In genomic region chr12:70944181-70944580, GRCm38 (mm10) we compare ENCODE assay signal across 24 mouse cellular contexts. TPM values are rescaled to one million over a fixed set of nuclear protein-coding genes. Genes with fewer than 3 reads are reported as not detected.
DNase-seq lines count a peak whose midpoint lies in the region; ATAC-seq lines count a peak whose summit lies in the region.
"Had no signal": no experiment of that assay in that cellular context is flagged by ENCODE, and none has a peak within 500 bp of the region (broad histone marks: within the 10 kb centered on the region; RNA-seq: fewer than 3 reads in every experiment).

No protein-coding gene starts in this region.

- peaks cover 57% of the 10 kb centered on the region for H3K36me3 ChIP-seq in heart, embryonic 10.5 days
- peaks cover 79% of the 10 kb centered on the region for H3K36me3 ChIP-seq in heart, embryonic 13.5 days

- intact Hi-C loops in heart, postnatal 10 days (cut with DNase I), result no loop called here

- no peak overlapping the region for H3K27ac ChIP-seq in heart, embryonic 10.5 days
- peak overlapping the region; percentile 22; the same call in 1 of the 2 replicates for H3K27ac ChIP-seq in heart, embryonic 13.5 days (replicated peaks)
- H3K27ac ChIP-seq: hindbrain, embryonic 14.5 days; hindbrain, postnatal 0 days had no signal

- no peaks in the 10 kb centered on the region for H3K27me3 ChIP-seq in heart, embryonic 10.5 days (ENCODE audit: insufficient read depth, poor library complexity, severe bottlenecking)
- H3K27me3 ChIP-seq in heart, embryonic 13.5 days (replicated peaks), result no peaks in the 10 kb centered on the region
- H3K27me3 ChIP-seq: CH12.LX, Patski had no signal

- H3K9ac ChIP-seq in heart, embryonic 13.5 days, result no peak overlapping the region
- H3K9ac ChIP-seq: forebrain, postnatal 0 days; hindbrain, embryonic 14.5 days had no signal

- peak; percentile 18 to 44 for DNase-seq in heart, adult 18-20 months
- DNase-seq in heart, embryonic 10.5 days (ENCODE audit: low spot score), result no peak
- peak; percentile 17 to 28 for DNase-seq in heart, postnatal 10 days
- no peak for DNase-seq in lung, postnatal 25 days (ENCODE audit: low spot score)
- no peak for DNase-seq in frontal cortex, postnatal 36 days (ENCODE audit: low spot score in 2 of 2)
- DNase-seq in spleen, postnatal 14 days (ENCODE audit: low spot score in 2 of 2), result no peak
- DNase-seq: adrenal gland, postnatal 10 days; adrenal gland, postnatal 36 days; B cell, adult 2 months; cerebellum, adult 18-20 months; cerebellum, adult 9-10 months; cerebellum, postnatal 14 days; forebrain, postnatal 0 days; gastrocnemius, postnatal 25 days; kidney, adult 18-20 months had no signal

- H3K4me1 ChIP-seq in heart, embryonic 10.5 days, result peaks cover 8% of the 10 kb centered on the region
- peaks cover 12% of the 10 kb centered on the region for H3K4me1 ChIP-seq in heart, embryonic 13.5 days

- WGBS in heart, embryonic 10.5 days, result 68% methylated on average over 5 of the region's 5 CpGs
- 65% methylated on average over 5 of the region's 5 CpGs for WGBS in heart, embryonic 13.5 days

- no peak overlapping the region for H3K4me2 ChIP-seq in heart, embryonic 13.5 days
- H3K4me2 ChIP-seq: hindbrain, embryonic 14.5 days had no signal

- no peak overlapping the region for H3K4me3 ChIP-seq in heart, embryonic 10.5 days
- H3K4me3 ChIP-seq in heart, embryonic 13.5 days, result no peak overlapping the region

- H3K9me3 ChIP-seq in heart, embryonic 10.5 days, result no peaks in the 10 kb centered on the region
- H3K9me3 ChIP-seq in heart, embryonic 13.5 days, result no peaks in the 10 kb centered on the region
- H3K9me3 ChIP-seq: G1E had no signal

- no peak for ATAC-seq in heart, embryonic 13.5 days (ENCODE audit: extremely low read depth, insufficient number of reproducible peaks, low FRiP score, low TSS enrichment)
- ATAC-seq: forebrain, embryonic 14.5 days; forebrain, postnatal 0 days; hindbrain, postnatal 0 days; inflammation-experienced regulatory T-cells, adult 6 months; intestine, embryonic 16.5 days; Patski had no signal

RNA-seq across cellular contexts. Expression of gene Actr10, which starts 6.5 kb away (rescaled TPM):
- 100 to 1,000 TPM; 131 to 141 TPM for total RNA-seq in heart, adult 18-20 months (2021)
- 194 and 197 TPM in 2 replicates for polyA plus RNA-seq in heart, embryonic 10.5 days (2016; fragmentation: Nextera tagmentation; extraction: Ambion mirVana)
- 181 and 194 TPM in 2 replicates for polyA plus RNA-seq in heart, embryonic 13.5 days (2015; fragmentation: Nextera tagmentation; extraction: Ambion mirVana)
- total RNA-seq in heart, postnatal 10 days (2021), result 100 to 1,000 TPM; 166 to 172 TPM

RNA-seq across cellular contexts. Expression of gene Psma3, which starts 30.2 kb away (rescaled TPM):
- total RNA-seq in heart, adult 18-20 months (2021), result 100 to 1,000 TPM; 182 to 184 TPM
- polyA plus RNA-seq in heart, embryonic 10.5 days (2016; fragmentation: Nextera tagmentation; extraction: Ambion mirVana), result 513 and 568 TPM in 2 replicates
- polyA plus RNA-seq in heart, embryonic 13.5 days (2015; fragmentation: Nextera tagmentation; extraction: Ambion mirVana), result 453 and 467 TPM in 2 replicates
- total RNA-seq in heart, postnatal 10 days (2021), result 100 to 1,000 TPM; 238 to 252 TPM

Comparison
In these comparisons a context has a peak if more than half of its experiments do, and no peak if none do; other contexts are left out.
1. DNase-seq: peak in heart, adult 18-20 months (2 of 2) and heart, postnatal 10 days (2 of 2); none in heart, embryonic 10.5 days (single experiment), lung, postnatal 25 days (single experiment), frontal cortex, postnatal 36 days (0 of 2) and spleen, postnatal 14 days (0 of 2).